Mouse (Mus musculus) kidney, embryonic 15.5 days (tissue): ENCODE results near the gene Lrrc9. TPM values are rescaled to one million over a fixed set of nuclear protein-coding genes. Genes with fewer than 3 reads are reported as not detected.

Experiments
- ATAC-seq: fragments of 200-750 bp; cut with Nextera tagmentation; replicated peaks from 2 replicates; pipeline ENCODE4 v1.8.0; 2017; ENCODE audit warnings: moderate TSS enrichment; ENCODE audit not compliant: low FRiP score
- H3K27ac ChIP-seq: fragments of 300-500 bp; sonication (generic); 2 replicates; pipeline ENCODE4 v1.5.1; 2015; ENCODE audit warnings: mild to moderate bottlenecking, inconsistent platforms
- H3K27me3 ChIP-seq: fragments of 300-500 bp; sonication (generic); 2 replicates; pipeline ENCODE4 v1.6.1; 2015; ENCODE audit warnings: inconsistent platforms
- H3K36me3 ChIP-seq: fragments of 300-500 bp; sonication (generic); 2 replicates; pipeline ENCODE4 v1.6.1; 2015; ENCODE audit warnings: inconsistent platforms
- H3K4me1 ChIP-seq: fragments of 300-500 bp; sonication (generic); 2 replicates; pipeline ENCODE4 v1.6.1; 2015; ENCODE audit warnings: inconsistent platforms
- H3K4me2 ChIP-seq: fragments of 300-500 bp; sonication (generic); 2 replicates; pipeline ENCODE4 v1.6.1; 2015; ENCODE audit warnings: moderate library complexity, mild to moderate bottlenecking, inconsistent platforms
- H3K4me3 ChIP-seq: fragments of 300-500 bp; sonication (generic); replicated peaks from 2 replicates; pipeline ENCODE4 v1.5.1; 2015; ENCODE audit warnings: mild to moderate bottlenecking, inconsistent platforms
- H3K9ac ChIP-seq: fragments of 300-500 bp; sonication (generic); 2 replicates; pipeline ENCODE4 v1.6.1; 2015; ENCODE audit warnings: mild to moderate bottlenecking, inconsistent platforms
- H3K9me3 ChIP-seq: fragments of 300-500 bp; sonication (generic); replicated peaks from 2 replicates; pipeline ENCODE4 v1.6.1; 2016; ENCODE audit warnings: inconsistent platforms
- WGBS: fragments of 180-500 bp; shearing (Covaris S2); methylation state at CpG from one replicate; pipeline ENCODE4 v1.1.7; 2015; ENCODE audit warnings: mixed read lengths; 5-methylcytosine and 5-hydroxymethylcytosine counted together
- polyA plus RNA-seq: library from polyadenylated mRNA; unstranded; fragments of >200 nt; fragmentation: Nextera tagmentation; extraction: Ambion mirVana; gene quantifications from 2 replicates; pipeline ENCODE4 v1.2.1, GENCODE M21; 2015

Gene Lrrc9
- polyA plus RNA-seq, 1 experiment from 2014 or later: 0.32 TPM

DNA sequence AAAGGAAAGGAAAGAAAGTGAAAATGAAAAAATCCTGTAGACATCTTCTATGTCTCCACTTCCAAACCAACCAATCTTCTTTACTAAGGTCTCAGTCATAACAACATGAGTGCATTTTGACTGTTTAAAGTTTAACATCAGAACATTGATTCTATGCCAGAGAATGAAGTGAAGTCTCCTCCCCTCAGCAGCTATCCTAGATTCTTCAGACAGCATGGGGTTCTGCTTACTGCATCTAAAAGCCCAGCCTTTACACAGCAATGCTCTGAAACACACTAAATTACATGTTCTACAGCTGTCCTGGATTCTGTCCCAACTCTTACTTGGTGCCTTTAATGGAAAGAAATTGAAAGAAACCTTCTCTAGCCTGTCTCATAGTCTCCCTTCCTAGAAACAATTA is 43.2 kb downstream of the Lrrc9 start:
- Histone ChIP-seq H3K27me3 (no peaks in the 10 kb centered on the region), H3K4me2 (no peak overlapping the region), H3K9me3 (no peaks in the 10 kb centered on the region), H3K27ac (no peak overlapping the region), H3K4me3 (no peak overlapping the region), H3K4me1 (no peaks in the 10 kb centered on the region), H3K9ac (no peak overlapping the region), H3K36me3 (no peaks in the 10 kb centered on the region)
- no peak for ATAC-seq

GRCm38 (mm10) chr12:72487498-72487897 is 45.8 kb downstream of the Lrrc9 start:
- 74% methylated on average over 3 of the region's 3 CpGs for whole genome bisulfite sequencing
- ATAC-seq: no peak
- no peak overlapping the region for H3K4me3 ChIP-seq
- H3K27ac ChIP-seq: no peak overlapping the region
- no peak overlapping the region for H3K4me2 ChIP-seq
- H3K4me1 ChIP-seq: no peaks in the 10 kb centered on the region
- no peaks in the 10 kb centered on the region for H3K27me3 ChIP-seq
- H3K9me3 ChIP-seq: no peaks in the 10 kb centered on the region
- H3K9ac ChIP-seq: no peak overlapping the region
- H3K36me3 ChIP-seq: no peaks in the 10 kb centered on the region

DNA sequence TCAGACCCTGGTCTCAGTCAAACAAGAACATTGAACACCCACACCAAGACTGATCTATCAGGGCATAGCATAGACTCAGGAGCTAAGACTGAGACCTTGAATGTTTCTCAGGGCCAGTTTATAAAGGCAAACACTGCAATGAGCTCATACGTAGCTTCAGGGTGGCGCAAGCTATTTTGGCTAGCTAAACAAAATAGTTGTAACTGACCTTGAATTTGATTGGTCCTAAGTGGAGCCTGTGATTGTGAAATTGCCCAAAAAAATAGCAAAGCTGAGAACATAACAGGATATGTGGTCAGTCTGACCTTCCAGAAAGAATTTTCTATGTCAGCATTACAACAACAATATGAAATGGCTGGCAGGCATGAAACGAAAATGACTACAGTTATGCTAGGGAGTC is 48.3 kb downstream of the Lrrc9 start:
- no peak overlapping the region for H3K9ac ChIP-seq
- no peaks in the 10 kb centered on the region for H3K4me1 ChIP-seq
- no peak overlapping the region for H3K27ac ChIP-seq
- WGBS: 82% methylated on average over 3 of the region's 3 CpGs
- no peak for ATAC-seq
- H3K36me3 ChIP-seq: no peaks in the 10 kb centered on the region
- no peak overlapping the region for H3K4me2 ChIP-seq
- H3K9me3 ChIP-seq: no peaks in the 10 kb centered on the region
- H3K27me3 ChIP-seq: no peaks in the 10 kb centered on the region
- no peak overlapping the region for H3K4me3 ChIP-seq

DNA sequence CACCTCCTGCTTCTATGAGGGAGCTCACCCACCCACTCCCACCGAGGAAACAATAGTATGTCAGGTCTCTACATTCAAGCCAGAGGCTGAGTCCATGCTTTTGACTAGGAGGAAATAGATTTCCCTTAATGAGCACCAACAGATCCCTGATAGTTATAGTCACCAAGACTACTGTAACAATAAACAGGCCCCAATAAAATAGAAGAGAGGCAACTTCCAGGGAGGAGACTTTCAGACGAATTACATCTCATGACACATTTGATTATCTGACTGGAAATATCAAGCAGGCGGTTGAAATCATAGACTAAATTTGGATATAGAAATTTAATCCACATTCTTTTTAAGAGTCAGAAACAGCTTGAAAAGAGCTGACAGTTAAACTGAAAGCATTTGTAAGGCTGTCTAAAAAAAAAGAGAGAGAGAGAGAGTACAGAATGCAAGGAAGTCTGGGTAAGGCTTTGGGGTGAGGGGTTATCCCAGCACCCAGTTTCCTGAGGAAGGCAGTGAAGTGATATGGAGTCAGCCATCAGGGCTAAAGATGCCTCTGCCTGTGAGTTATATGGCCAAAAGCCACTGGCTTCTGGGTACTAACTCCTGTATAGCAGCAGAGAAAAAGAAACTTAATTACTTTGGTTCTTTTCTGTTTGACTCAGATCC is 49.5 kb downstream of the Lrrc9 start:
- Histone ChIP-seq H3K27ac (no peak overlapping the region), H3K4me1 (no peaks in the 10 kb centered on the region), H3K9ac (no peak overlapping the region), H3K27me3 (no peaks in the 10 kb centered on the region), H3K9me3 (no peaks in the 10 kb centered on the region), H3K36me3 (no peaks in the 10 kb centered on the region), H3K4me3 (no peak overlapping the region), H3K4me2 (no peak overlapping the region)
- ATAC-seq: no peak
- WGBS: 62% methylated on average over 3 of the region's 3 CpGs

- H3K9ac ChIP-seq: no peak overlapping the region
- ATAC-seq: no peak
- H3K9me3 ChIP-seq: no peaks in the 10 kb centered on the region
- no peak overlapping the region for H3K27ac ChIP-seq
- 76% methylated on average over 12 of the region's 12 CpGs for WGBS
- H3K36me3 ChIP-seq: no peaks in the 10 kb centered on the region
- H3K4me2 ChIP-seq: no peak overlapping the region
- H3K4me3 ChIP-seq: no peak overlapping the region
- H3K27me3 ChIP-seq: no peaks in the 10 kb centered on the region
- H3K4me1 ChIP-seq: no peaks in the 10 kb centered on the region
These were observed 55.4 kb downstream of the Lrrc9 start for GRCm38 (mm10) chr12:72496866-72497600.

DNA sequence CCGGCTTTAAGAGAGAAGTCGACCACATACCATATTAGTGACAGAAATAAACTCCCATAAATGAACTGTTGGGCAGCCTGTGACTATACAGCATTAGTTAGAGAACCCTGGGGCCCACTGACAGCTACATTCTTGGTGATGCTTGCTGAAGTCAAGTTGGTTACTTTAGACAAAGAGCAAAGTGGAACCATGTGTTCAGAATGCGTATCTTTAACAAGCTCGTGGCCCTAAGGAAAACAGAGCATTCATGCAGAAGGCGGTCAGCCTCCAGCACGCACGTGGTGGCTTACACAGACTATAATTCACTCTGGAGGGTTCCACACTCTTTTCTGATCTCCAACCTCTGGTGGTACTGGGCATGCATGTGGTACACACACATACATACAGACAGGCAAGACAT is 67.9 kb downstream of the Lrrc9 start:
- WGBS: 53% methylated on average over 7 of the region's 7 CpGs
- Histone ChIP-seq H3K27ac (no peak overlapping the region), H3K9me3 (no peaks in the 10 kb centered on the region), H3K4me3 (no peak overlapping the region), H3K4me2 (no peak overlapping the region), H3K4me1 (no peaks in the 10 kb centered on the region), H3K9ac (no peak overlapping the region), H3K36me3 (no peaks in the 10 kb centered on the region), H3K27me3 (no peaks in the 10 kb centered on the region)
- ATAC-seq: no peak

GRCm38 (mm10) chr12:72515446-72515845 is 73.8 kb downstream of the Lrrc9 start:
- 71% methylated on average over 3 of the region's 3 CpGs for WGBS
- Histone ChIP-seq H3K4me1 (no peaks in the 10 kb centered on the region), H3K36me3 (no peaks in the 10 kb centered on the region), H3K27me3 (no peaks in the 10 kb centered on the region), H3K27ac (no peak overlapping the region), H3K9me3 (no peaks in the 10 kb centered on the region), H3K9ac (no peak overlapping the region), H3K4me3 (no peak overlapping the region), H3K4me2 (no peak overlapping the region)
- no peak for ATAC-seq

DNA sequence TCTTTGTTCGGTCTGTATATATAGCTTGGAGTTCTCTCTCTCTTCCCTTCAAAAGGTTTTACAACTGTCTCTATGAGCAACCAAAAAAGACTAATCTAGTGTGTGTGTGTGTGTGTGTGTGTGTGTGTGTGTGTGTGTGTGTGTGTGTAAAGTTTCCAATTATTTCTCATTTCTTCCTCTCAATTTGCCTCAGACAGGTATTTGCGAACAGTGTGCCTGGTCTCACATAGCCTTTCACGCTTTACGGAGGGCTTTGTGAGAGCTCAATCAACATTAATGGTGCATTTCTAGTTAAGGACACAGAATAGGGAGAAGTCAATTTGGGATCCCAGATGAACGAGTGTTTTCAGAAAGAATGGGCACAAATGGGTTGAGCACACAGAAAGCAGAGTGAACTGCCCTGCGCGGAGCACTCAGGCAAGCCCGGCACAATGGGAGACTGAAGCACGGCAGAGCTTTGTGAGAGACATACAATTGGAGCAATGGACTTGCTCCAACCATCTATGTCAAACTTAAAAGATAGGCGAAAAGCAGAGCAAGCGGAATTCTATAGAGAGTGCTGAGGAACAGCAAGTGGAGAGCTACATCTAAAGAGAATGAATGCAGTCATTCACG is 76.6 kb downstream of the Lrrc9 start:
- ATAC-seq: no peak
- WGBS: 84% methylated on average over 12 of the region's 12 CpGs

GRCm38 (mm10) chr12:72519352-72519751 is 77.7 kb downstream of the Lrrc9 start:
- no peak overlapping the region for H3K9ac ChIP-seq
- no peaks in the 10 kb centered on the region for H3K36me3 ChIP-seq
- H3K4me2 ChIP-seq: no peak overlapping the region
- no peak overlapping the region for H3K27ac ChIP-seq
- H3K4me1 ChIP-seq: no peaks in the 10 kb centered on the region
- no peaks in the 10 kb centered on the region for H3K27me3 ChIP-seq
- H3K4me3 ChIP-seq: no peak overlapping the region
- WGBS: 58% methylated on average over 9 of the region's 9 CpGs
- ATAC-seq: no peak
- no peaks in the 10 kb centered on the region for H3K9me3 ChIP-seq

More for the DNA sequence above, 76.6 kb downstream of the Lrrc9 start:
- H3K4me2 ChIP-seq: no peak overlapping the region
- no peak overlapping the region for H3K27ac ChIP-seq
- no peaks in the 10 kb centered on the region for H3K36me3 ChIP-seq
- no peaks in the 10 kb centered on the region for H3K4me1 ChIP-seq
- H3K4me3 ChIP-seq: no peak overlapping the region
- H3K9me3 ChIP-seq: no peaks in the 10 kb centered on the region
- H3K27me3 ChIP-seq: no peaks in the 10 kb centered on the region
- no peak overlapping the region for H3K9ac ChIP-seq

- H3K4me3 ChIP-seq: no peak overlapping the region
- H3K9me3 ChIP-seq: no peaks in the 10 kb centered on the region
- no peaks in the 10 kb centered on the region for H3K36me3 ChIP-seq
- no peak for ATAC-seq
- no peak overlapping the region for H3K4me2 ChIP-seq
- H3K4me1 ChIP-seq: no peaks in the 10 kb centered on the region
- H3K9ac ChIP-seq: no peak overlapping the region
- WGBS: 50% methylated on average over 5 of the region's 5 CpGs
- H3K27ac ChIP-seq: no peak overlapping the region
- no peaks in the 10 kb centered on the region for H3K27me3 ChIP-seq
These were observed 78.2 kb downstream of the Lrrc9 start for GRCm38 (mm10) chr12:72519855-72520254.

GRCm38 (mm10) chr12:72520645-72521044 is 79.0 kb downstream of the Lrrc9 start:
- Histone ChIP-seq H3K4me3 (no peak overlapping the region), H3K36me3 (no peaks in the 10 kb centered on the region), H3K27me3 (no peaks in the 10 kb centered on the region), H3K4me2 (no peak overlapping the region), H3K9ac (no peak overlapping the region), H3K27ac (no peak overlapping the region), H3K4me1 (no peaks in the 10 kb centered on the region), H3K9me3 (no peaks in the 10 kb centered on the region)
- 3% methylated on average over 2 of the region's 2 CpGs for WGBS
- no peak for ATAC-seq

DNA sequence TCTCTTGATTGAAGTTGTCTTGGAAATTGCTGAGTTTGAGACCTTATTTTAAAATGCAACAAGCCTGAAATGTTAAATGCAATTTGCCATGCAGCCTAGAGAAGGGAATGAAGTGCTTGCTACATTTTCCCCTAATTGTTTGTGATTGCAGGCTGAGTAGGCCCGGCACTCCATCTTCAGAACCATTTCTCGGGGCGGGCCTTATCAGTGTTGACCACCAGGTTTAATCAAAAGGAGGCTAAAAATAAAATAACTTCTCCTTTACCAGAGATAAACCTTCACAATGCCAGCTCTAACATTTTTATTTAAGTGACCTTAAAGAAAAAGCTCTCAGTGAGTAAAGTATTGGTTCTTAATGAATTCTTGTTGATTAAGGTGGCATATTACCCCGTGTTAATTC is 83.9 kb downstream of the Lrrc9 start:
- H3K9ac ChIP-seq: no peak overlapping the region
- 80% methylated on average over 4 of the region's 4 CpGs for WGBS
- no peaks in the 10 kb centered on the region for H3K27me3 ChIP-seq
- H3K4me1 ChIP-seq: no peaks in the 10 kb centered on the region
- no peak for ATAC-seq
- no peaks in the 10 kb centered on the region for H3K36me3 ChIP-seq
- no peak overlapping the region for H3K27ac ChIP-seq
- H3K4me3 ChIP-seq: no peak overlapping the region
- H3K4me2 ChIP-seq: no peak overlapping the region
- no peaks in the 10 kb centered on the region for H3K9me3 ChIP-seq
